Comparison of ENCODE assay signal across 17 mouse cellular contexts in genomic region chr16:97060276-97060675, GRCm38 (mm10).
"Had no signal": no experiment of that assay in that cellular context is flagged by ENCODE, and none has a peak within 500 bp of the region (broad histone marks: within the 10 kb centered on the region; RNA-seq: fewer than 3 reads in every experiment).

No protein-coding gene starts in this region.

- H3K36me3 ChIP-seq: limb, embryonic 10.5 days; liver, embryonic 15.5 days; stomach, embryonic 15.5 days had no signal

- H3K27ac ChIP-seq: left cerebral cortex, adult 2 months; limb, embryonic 10.5 days; liver, embryonic 15.5 days; macrophage; neural tube, embryonic 13.5 days; stomach, embryonic 15.5 days had no signal

- H3K9ac ChIP-seq: liver, embryonic 15.5 days; lung, embryonic 14.5 days; neural tube, embryonic 13.5 days; stomach, embryonic 15.5 days had no signal

- ATAC-seq: midbrain, embryonic 16.5 days had no signal

- H3K9me3 ChIP-seq: limb, embryonic 10.5 days; liver, embryonic 15.5 days; neural tube, embryonic 13.5 days; stomach, embryonic 15.5 days had no signal

- H3K4me1 ChIP-seq: limb, embryonic 10.5 days; liver, embryonic 15.5 days; megakaryocyte, embryonic 14.5 days; neural tube, embryonic 13.5 days; stomach, embryonic 15.5 days had no signal

- H3K4me3 ChIP-seq: left cerebral cortex, adult 2 months; limb, embryonic 10.5 days; liver, embryonic 15.5 days; megakaryocyte, embryonic 14.5 days; neural tube, embryonic 13.5 days; stomach, embryonic 15.5 days had no signal

- DNase-seq: kidney, postnatal 25 days; lung, embryonic 14.5 days; lung, postnatal 14 days; retina, postnatal 1 day; right cerebral cortex, postnatal 14 days; thymus, adult 2 months; thymus, postnatal 25 days had no signal

- H3K4me2 ChIP-seq: liver, embryonic 11.5 days; liver, embryonic 15.5 days; lung, embryonic 14.5 days; midbrain, embryonic 11.5 days; neural tube, embryonic 13.5 days; stomach, embryonic 15.5 days had no signal

- H3K27me3 ChIP-seq: liver, embryonic 15.5 days; megakaryocyte, embryonic 14.5 days; neural tube, embryonic 13.5 days; stomach, embryonic 15.5 days had no signal
